Mouse (Mus musculus): ENCODE measurements around the gene Stag1.

The Stag1 gene

DNA sequence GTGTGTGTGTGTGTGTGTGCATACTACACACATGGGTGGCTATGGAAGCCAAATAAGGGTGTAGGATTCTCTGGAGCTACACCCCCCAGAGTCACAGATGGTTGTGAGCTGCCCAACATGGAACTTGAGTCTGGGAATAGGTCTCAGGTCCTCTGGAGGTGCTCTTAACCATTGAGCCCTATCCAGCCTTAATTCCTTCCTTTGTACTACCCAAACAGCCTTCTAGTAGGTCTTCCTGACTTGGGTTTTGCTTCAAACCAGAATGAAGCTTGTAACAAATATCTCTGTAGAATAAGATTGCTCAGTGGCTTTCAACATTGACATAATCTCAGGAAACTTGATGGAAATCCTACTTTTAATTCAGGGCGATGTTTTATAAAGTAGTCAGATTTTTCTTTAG, 7.9 kb downstream of the Stag1 start:
- DNase-seq (ENCODE audit: extremely low spot score), result no peak

GRCm38 (mm10) chr9:100605985-100606554, 8.5 kb downstream of the Stag1 start:
- DNase-seq (ENCODE audit: extremely low spot score), result no peak

GRCm38 (mm10) chr9:100613501-100614071, 16.0 kb downstream of the Stag1 start:
- DNase-seq (ENCODE audit: extremely low spot score), result no peak

GRCm38 (mm10) chr9:100616947-100617346, 19.3 kb downstream of the Stag1 start:
- no peak for DNase-seq (ENCODE audit: extremely low spot score)

- no peak for DNase-seq (ENCODE audit: extremely low spot score)
Measured at GRCm38 (mm10) chr9:100626258-100626657, 28.7 kb downstream of the Stag1 start.

- DNase-seq (ENCODE audit: extremely low spot score), result no peak
Measured at GRCm38 (mm10) chr9:100640754-100641153, 43.2 kb downstream of the Stag1 start.

- DNase-seq (ENCODE audit: extremely low spot score), result peak; percentile 31
Measured at GRCm38 (mm10) chr9:100641391-100642085, 43.9 kb downstream of the Stag1 start.

DNA sequence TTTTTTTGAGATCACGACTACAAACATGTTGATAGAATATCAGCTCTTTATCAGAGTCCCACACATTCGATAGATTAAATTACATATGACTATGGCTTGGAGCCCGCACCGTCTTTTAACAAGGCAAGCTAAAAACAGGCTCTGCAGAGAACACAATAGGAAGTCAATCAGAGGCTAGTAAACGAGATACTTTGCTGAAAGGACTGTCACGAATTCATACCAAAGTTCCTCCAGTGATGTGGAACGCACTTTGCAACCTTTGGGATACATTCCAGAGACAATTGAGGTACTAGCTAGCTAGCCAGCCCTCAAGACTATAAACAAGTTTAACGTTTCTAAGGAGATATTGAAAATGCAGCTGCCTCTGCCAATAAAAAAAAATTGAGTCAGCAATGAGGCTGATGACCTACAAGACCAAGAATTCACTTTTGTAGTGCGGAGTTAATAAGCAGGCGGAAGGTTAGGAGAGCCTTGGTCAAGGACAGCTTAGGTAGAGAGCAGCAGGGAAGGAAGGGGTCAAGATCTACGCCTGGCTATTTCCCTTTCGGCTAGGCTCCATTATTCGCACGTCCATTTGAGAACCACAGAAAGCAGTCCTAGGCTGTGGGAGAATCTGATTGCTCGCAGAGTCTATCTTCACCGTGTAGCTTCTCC, 44.7 kb downstream of the Stag1 start:
- DNase-seq (ENCODE audit: extremely low spot score), result no peak

- peak; percentile 100 for DNase-seq (ENCODE audit: extremely low spot score)
Measured at GRCm38 (mm10) chr9:100642840-100643697, 45.5 kb downstream of the Stag1 start.

- peak; percentile 82 for DNase-seq (ENCODE audit: extremely low spot score)
Measured at GRCm38 (mm10) chr9:100644071-100644771, 46.6 kb downstream of the Stag1 start.

GRCm38 (mm10) chr9:100645026-100645940, 47.7 kb downstream of the Stag1 start:
- DNase-seq (ENCODE audit: extremely low spot score), result no peak

DNA sequence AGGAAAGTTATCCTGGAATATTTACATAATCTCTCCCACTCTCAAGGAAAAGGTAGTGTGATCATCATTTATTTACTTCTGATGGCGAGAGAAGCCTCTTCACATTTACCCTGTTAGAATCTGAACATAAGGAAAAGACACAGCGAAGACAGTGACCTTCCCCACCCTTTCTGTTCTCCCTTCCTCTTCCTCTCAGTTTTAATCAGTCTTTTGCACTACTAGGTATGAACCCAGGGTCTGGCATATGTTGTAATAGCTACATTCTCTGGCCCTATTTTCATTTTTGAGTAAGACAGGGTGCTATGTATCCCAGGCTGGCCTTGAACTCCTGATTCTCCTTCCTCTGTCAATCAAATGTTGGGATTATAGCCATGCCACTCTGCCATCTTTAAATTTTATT, 48.7 kb downstream of the Stag1 start:
- DNase-seq (ENCODE audit: extremely low spot score), result no peak

DNA sequence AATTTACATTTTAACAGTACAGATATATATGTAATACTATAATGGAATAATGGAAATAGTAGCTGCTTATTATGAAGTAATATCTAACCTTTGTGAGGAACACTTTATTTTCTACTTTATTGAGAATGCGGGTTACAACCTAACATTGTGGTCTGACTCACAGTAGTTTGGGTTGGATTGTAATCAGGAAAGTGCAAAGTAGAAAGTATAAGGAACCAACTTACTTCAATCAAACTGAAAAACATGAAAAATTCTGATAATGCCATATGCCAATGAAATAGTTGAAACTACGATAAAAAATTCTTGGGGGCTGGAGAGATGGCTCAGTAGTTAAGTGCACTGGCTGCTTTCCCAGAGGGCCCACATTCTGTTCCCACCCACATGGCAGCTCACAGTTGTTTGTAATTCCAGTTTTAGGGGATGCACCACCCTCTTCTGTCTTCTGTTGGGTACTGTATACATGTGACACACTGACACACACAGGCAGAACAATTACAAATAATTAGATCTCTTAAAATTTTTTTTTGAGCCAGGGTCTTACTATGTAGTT, 50.3 kb downstream of the Stag1 start:
- no peak for DNase-seq (ENCODE audit: extremely low spot score)

DNA sequence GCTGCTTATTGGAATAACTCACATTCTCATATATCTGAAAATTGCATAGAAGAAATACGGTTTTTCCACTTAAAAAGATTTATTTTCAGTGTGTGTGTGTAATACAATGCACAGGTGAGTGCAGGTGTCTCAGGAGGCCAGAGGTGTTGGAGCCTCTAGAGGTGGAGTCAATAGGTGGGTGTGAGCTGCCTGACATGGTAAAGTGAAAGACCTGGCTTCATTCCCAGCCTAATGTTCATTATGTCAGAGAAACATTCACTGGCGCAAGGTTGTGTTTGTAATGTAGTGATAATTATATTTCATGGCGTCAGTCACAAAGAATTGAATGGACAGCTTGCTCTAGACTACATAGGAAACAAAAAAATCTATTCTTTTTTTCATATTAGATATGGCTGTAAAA, 56.5 kb downstream of the Stag1 start:
- no peak for DNase-seq (ENCODE audit: extremely low spot score)

GRCm38 (mm10) chr9:100656058-100656457, 58.5 kb downstream of the Stag1 start:
- DNase-seq (ENCODE audit: extremely low spot score), result no peak

GRCm38 (mm10) chr9:100660587-100660986, 63.0 kb downstream of the Stag1 start:
- DNase-seq (ENCODE audit: extremely low spot score), result no peak

DNA sequence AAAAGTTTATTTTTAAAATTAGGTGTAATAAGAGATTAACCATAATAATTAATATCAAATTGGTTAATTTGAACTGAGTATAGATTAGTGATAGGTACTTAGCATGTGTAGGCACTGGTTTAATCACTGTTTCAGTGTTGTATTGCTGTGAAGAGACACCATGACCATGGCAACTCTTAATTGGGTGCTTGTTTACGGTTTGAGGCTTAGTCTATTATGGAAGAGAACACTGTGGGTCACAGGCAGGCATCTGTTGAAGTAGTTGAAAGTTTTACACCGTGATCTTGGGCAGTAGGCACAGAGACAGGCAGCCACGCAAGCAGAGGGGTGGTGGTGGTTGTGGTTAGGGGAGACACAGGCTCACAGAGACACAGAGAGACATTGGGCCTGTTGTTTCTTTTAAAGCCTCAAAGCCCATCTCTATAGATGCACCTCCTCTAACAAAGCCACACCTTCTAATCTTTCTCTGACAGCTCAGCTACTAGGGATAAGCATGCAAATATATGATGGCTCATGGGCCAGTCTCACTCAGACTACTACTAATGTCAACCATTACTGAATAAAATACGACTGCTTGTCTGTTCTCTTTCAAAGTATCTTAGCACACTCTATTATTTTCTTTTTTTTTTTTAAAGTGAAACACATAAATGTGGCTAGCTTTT, 66.0 kb downstream of the Stag1 start:
- DNase-seq (ENCODE audit: extremely low spot score), result no peak

DNA sequence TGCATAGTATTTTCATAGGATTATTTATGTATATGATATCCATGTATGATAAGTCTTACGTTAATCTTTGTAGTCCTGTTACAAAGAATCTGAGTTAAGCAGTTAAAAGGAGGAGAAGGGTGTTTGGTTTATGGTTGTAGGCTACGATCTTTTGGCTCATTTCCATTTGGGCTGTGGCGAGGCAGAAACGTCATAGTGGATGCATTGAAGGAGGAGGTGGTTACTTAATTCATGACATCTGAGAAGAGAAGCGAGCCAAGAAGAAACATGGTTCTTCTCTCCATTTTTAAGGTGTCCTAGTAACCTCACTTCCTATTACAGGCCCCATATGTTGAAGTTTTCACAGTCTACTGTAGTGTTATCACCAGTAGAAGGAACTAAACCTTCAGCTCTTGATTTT, 72.6 kb downstream of the Stag1 start:
- DNase-seq (ENCODE audit: extremely low spot score), result no peak

DNA sequence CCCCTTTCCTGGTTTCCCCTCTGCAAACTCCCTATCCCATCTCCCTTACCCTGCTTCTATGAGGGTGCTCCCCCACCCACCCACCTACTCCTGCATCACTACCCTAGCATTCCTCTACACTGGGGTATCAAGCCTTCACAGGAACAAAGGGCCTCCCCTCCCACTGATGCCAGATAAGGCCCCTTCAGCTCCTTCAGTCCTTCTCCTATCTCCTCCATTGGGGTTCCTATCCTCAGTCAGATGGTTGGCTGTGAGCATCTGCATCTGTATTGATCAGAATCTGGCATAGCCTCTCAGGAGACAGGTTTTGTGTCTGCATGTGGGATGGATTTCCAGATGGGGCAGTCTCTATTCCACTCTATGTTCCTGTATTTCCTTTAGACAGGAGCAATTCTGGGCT, 81.4 kb downstream of the Stag1 start:
- DNase-seq (ENCODE audit: extremely low spot score), result no peak

All from embryo, embryonic 9.5 days (tissue).